Mouse (Mus musculus): Measurements from ENCODE around the gene Kcnj14. TPM values are rescaled to one million over a fixed set of nuclear protein-coding genes. Genes with fewer than 3 reads are reported as not detected.

The Kcnj14 gene
- polyA plus RNA-seq, 1 experiment from 2014 or later = 0.14 TPM

- Histone ChIP-seq H3K4me1 (ENCODE audit: control insufficient read depth, low read depth, low read length) (peaks cover 3% of the 10 kb centered on the region), H3K4me2 (ENCODE audit: low read depth, low read length) (peak within 1 kb of the TSS; percentile 68), H3K9ac (ENCODE audit: low read depth, low read length) (peak within 1 kb of the TSS; percentile 39), H3K27me3 (ENCODE audit: control insufficient read depth, insufficient read depth, low read depth, low read length) (peaks cover 55% of the 10 kb centered on the region), H3K9me3 (replicated peaks; ENCODE audit: control insufficient read depth, low read length) (no peaks in the 10 kb centered on the region), H3K4me3 (ENCODE audit: low read depth, low read length) (peak within 1 kb of the TSS; percentile 60), H3K27ac (ENCODE audit: low read length) (no peak within 1 kb of the TSS), H3K36me3 (ENCODE audit: control insufficient read depth, insufficient read depth) (no peaks in the 10 kb centered on the region)
- no peak for ATAC-seq (ENCODE audit: low read depth)
- WGBS (ENCODE audit: insufficient replicate concordance) = 22% methylated on average over 19 of the region's 20 CpGs
Observed at GRCm38 (mm10) chr7:45784524-45785372, 39.8 kb downstream of the Kcnj14 start, which contains the start of gene Sult2b1. TSS of gene Sult2b1 (minus strand) at chr7:45784669.

- H3K9me3 ChIP-seq (replicated peaks; ENCODE audit: control insufficient read depth, low read length) = no peaks in the 10 kb centered on the region
- no peak within 1 kb of the TSS for H3K27ac ChIP-seq (ENCODE audit: low read length)
- peaks cover 3% of the 10 kb centered on the region for H3K4me1 ChIP-seq (ENCODE audit: control insufficient read depth, low read depth, low read length)
- 1% methylated on average over 38 of the region's 38 CpGs for WGBS (ENCODE audit: insufficient replicate concordance)
- peaks cover 55% of the 10 kb centered on the region for H3K27me3 ChIP-seq (ENCODE audit: control insufficient read depth, insufficient read depth, low read depth, low read length)
- H3K4me3 ChIP-seq (ENCODE audit: low read depth, low read length) = peak within 1 kb of the TSS; percentile 60
- H3K4me2 ChIP-seq (ENCODE audit: low read depth, low read length) = peak within 1 kb of the TSS; percentile 68
- ATAC-seq (ENCODE audit: low read depth) = peak; percentile 63
- no peaks in the 10 kb centered on the region for H3K36me3 ChIP-seq (ENCODE audit: control insufficient read depth, insufficient read depth)
- peak within 1 kb of the TSS; percentile 39 for H3K9ac ChIP-seq (ENCODE audit: low read depth, low read length)
Observed at GRCm38 (mm10) chr7:45783511-45784091, 41.0 kb downstream of the Kcnj14 start, which contains the start of gene Lmtk3. TSS of gene Lmtk3 (plus strand) at chr7:45783738.

- Histone ChIP-seq H3K4me3 (ENCODE audit: low read depth, low read length) (no peak overlapping the region), H3K36me3 (ENCODE audit: control insufficient read depth, insufficient read depth) (no peaks in the 10 kb centered on the region), H3K9ac (ENCODE audit: low read depth, low read length) (no peak overlapping the region), H3K27ac (ENCODE audit: low read length) (no peak overlapping the region), H3K27me3 (ENCODE audit: control insufficient read depth, insufficient read depth, low read depth, low read length) (peaks cover 47% of the 10 kb centered on the region), H3K9me3 (replicated peaks; ENCODE audit: control insufficient read depth, low read length) (no peaks in the 10 kb centered on the region), H3K4me1 (ENCODE audit: control insufficient read depth, low read depth, low read length) (peaks cover 3% of the 10 kb centered on the region), H3K4me2 (ENCODE audit: low read depth, low read length) (no peak overlapping the region)
- 42% methylated on average over 4 of the region's 4 CpGs for WGBS (ENCODE audit: insufficient replicate concordance)
- ATAC-seq (ENCODE audit: low read depth) = no peak
Observed at GRCm38 (mm10) chr7:45782271-45782670, 42.3 kb downstream of the Kcnj14 start.

DNA sequence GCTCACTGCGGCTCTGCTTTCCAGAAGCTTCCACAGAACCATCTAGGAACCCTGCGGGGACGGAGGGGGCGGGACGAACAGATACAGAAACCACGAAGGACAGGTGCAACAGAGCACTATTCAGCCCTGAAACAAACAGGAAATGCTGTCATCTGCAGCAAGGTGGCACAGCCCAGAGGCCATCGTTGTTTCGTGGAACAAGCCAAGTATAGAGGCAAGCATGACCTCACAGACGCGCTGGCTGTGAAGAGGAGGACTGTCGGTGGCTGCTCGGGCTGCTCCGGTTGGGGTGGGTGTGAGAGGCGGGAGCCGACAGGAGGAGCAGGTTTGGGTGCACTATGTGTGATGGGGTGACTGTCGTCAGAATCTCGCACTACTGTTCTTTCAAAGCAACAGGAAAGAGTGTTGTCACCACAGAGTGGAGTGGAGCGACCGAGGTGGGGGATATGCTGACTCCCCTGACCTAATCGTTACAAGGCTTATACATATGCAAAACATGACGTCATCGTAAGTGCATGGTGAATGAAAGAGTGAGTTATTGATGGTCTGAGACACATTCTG is 45.4 kb downstream of the Kcnj14 start:
- Histone ChIP-seq H3K9me3 (replicated peaks; ENCODE audit: control insufficient read depth, low read length) (no peaks in the 10 kb centered on the region), H3K27ac (ENCODE audit: low read length) (no peak overlapping the region), H3K9ac (ENCODE audit: low read depth, low read length) (no peak overlapping the region), H3K4me2 (ENCODE audit: low read depth, low read length) (peak overlapping the region; percentile 4; the same call in 1 of the 2 replicates), H3K36me3 (ENCODE audit: control insufficient read depth, insufficient read depth) (no peaks in the 10 kb centered on the region), H3K27me3 (ENCODE audit: control insufficient read depth, insufficient read depth, low read depth, low read length) (peaks cover 16% of the 10 kb centered on the region), H3K4me3 (ENCODE audit: low read depth, low read length) (no peak overlapping the region), H3K4me1 (ENCODE audit: control insufficient read depth, low read depth, low read length) (peaks cover 3% of the 10 kb centered on the region)
- no peak for ATAC-seq (ENCODE audit: low read depth)
- 14% methylated on average over 22 of the region's 22 CpGs for WGBS (ENCODE audit: insufficient replicate concordance)

DNA sequence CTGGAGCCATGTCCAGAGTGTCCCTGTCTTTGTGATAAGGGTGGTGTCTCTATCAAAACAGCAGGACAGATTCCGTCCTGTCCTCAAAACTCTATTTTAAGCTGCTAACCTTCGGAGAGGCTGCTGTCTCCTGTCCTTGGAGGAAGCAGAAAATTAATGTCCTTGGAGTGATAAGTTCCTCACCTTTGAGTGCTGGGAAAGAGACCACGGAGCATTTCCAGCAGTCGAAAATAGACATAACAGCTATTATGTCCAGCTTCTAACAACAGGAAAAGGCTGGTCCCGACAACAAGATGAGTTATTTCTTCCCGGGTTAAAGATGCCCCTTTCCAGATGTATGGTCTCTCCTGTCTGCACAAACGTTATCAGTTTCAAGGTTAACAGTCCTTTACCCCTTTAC is 49.3 kb downstream of the Kcnj14 start:
- Histone ChIP-seq H3K27me3 (ENCODE audit: control insufficient read depth, insufficient read depth, low read depth, low read length) (no peaks in the 10 kb centered on the region; the same call in none of the 2 replicates), H3K9ac (ENCODE audit: low read depth, low read length) (no peak overlapping the region), H3K4me1 (ENCODE audit: control insufficient read depth, low read depth, low read length) (no peaks in the 10 kb centered on the region; the same call in none of the 2 replicates), H3K36me3 (ENCODE audit: control insufficient read depth, insufficient read depth) (no peaks in the 10 kb centered on the region), H3K27ac (ENCODE audit: low read length) (no peak overlapping the region), H3K9me3 (replicated peaks; ENCODE audit: control insufficient read depth, low read length) (no peaks in the 10 kb centered on the region), H3K4me2 (ENCODE audit: low read depth, low read length) (no peak overlapping the region), H3K4me3 (ENCODE audit: low read depth, low read length) (no peak overlapping the region)
- 51% methylated on average over 7 of the region's 7 CpGs for WGBS (ENCODE audit: insufficient replicate concordance)
- ATAC-seq (ENCODE audit: low read depth) = no peak

GRCm38 (mm10) chr7:45771101-45771500 is 53.5 kb downstream of the Kcnj14 start:
- no peak for ATAC-seq (ENCODE audit: low read depth)
- Histone ChIP-seq H3K27me3 (ENCODE audit: control insufficient read depth, insufficient read depth, low read depth, low read length) (no peaks in the 10 kb centered on the region; the same call in none of the 2 replicates), H3K36me3 (ENCODE audit: control insufficient read depth, insufficient read depth) (no peaks in the 10 kb centered on the region), H3K4me1 (ENCODE audit: control insufficient read depth, low read depth, low read length) (no peaks in the 10 kb centered on the region; the same call in 1 of the 2 replicates), H3K9me3 (replicated peaks; ENCODE audit: control insufficient read depth, low read length) (no peaks in the 10 kb centered on the region), H3K4me3 (ENCODE audit: low read depth, low read length) (no peak overlapping the region), H3K4me2 (ENCODE audit: low read depth, low read length) (no peak overlapping the region), H3K9ac (ENCODE audit: low read depth, low read length) (no peak overlapping the region), H3K27ac (ENCODE audit: low read length) (no peak overlapping the region)
- WGBS (ENCODE audit: insufficient replicate concordance) = 54% methylated on average over 4 of the region's 4 CpGs

DNA sequence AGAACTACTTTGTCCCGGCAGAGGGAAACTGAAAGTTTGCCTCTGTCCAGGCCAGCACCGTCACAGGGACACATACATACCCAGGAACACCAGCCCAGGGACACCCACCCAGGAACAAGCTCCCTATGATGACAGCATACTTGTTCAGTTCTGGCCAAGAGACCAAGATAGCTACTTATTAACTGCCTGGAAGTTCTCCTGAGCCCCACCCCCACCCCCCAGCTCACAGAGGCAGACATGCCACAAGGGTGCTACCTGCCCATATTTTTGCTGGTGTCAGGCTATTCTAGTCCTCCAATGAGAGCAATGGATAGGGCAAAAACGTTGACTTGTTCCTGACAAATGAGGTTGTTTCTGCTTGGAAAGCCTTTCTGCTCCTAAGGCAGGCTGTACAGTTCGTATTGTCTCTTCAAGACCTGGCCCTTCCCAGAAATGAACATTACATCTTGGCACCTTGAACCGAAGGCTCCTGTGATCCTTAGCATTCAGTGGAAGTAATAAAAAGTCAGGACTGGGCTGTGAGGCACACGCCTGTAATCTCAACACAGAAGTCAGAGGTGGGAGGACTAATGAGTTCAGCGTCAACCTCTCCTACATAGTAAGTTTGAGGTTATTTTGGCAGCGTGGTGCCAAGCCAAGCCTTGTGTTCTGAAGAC is 54.0 kb downstream of the Kcnj14 start:
- no peak overlapping the region for H3K9ac ChIP-seq (ENCODE audit: low read depth, low read length)
- no peaks in the 10 kb centered on the region for H3K9me3 ChIP-seq (replicated peaks; ENCODE audit: control insufficient read depth, low read length)
- H3K4me2 ChIP-seq (ENCODE audit: low read depth, low read length) = no peak overlapping the region; the same call in 1 of the 2 replicates
- no peaks in the 10 kb centered on the region; the same call in 1 of the 2 replicates for H3K4me1 ChIP-seq (ENCODE audit: control insufficient read depth, low read depth, low read length)
- no peaks in the 10 kb centered on the region; the same call in none of the 2 replicates for H3K27me3 ChIP-seq (ENCODE audit: control insufficient read depth, insufficient read depth, low read depth, low read length)
- H3K4me3 ChIP-seq (ENCODE audit: low read depth, low read length) = no peak overlapping the region
- ATAC-seq (ENCODE audit: low read depth) = peak; percentile 64
- no peaks in the 10 kb centered on the region for H3K36me3 ChIP-seq (ENCODE audit: control insufficient read depth, insufficient read depth)
- WGBS (ENCODE audit: insufficient replicate concordance) = 47% methylated on average over 8 of the region's 8 CpGs
- no peak overlapping the region for H3K27ac ChIP-seq (ENCODE audit: low read length)

DNA sequence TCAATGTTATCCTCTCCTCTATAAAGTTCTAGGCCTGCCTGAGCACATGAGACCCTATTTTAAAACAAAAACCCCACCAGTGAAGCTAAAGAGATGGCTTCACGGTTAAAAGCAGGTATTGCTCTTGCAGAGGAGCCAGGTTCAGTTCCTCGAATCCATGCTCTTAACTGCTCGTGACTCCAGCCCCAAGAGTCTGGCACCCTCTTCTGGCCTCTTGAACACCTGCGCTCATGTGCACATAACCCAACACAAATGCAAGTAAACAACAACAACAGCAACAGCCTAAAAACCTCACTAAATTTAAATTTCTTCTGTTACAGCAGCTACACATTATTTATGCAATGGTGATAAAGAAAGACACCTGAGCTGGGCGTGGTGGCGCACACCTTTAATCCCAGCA is 57.1 kb downstream of the Kcnj14 start:
- H3K36me3 ChIP-seq (ENCODE audit: control insufficient read depth, insufficient read depth) = no peaks in the 10 kb centered on the region
- no peak overlapping the region for H3K9ac ChIP-seq (ENCODE audit: low read depth, low read length)
- no peaks in the 10 kb centered on the region; the same call in 1 of the 2 replicates for H3K4me1 ChIP-seq (ENCODE audit: control insufficient read depth, low read depth, low read length)
- no peak overlapping the region for H3K4me3 ChIP-seq (ENCODE audit: low read depth, low read length)
- no peaks in the 10 kb centered on the region for H3K9me3 ChIP-seq (replicated peaks; ENCODE audit: control insufficient read depth, low read length)
- H3K4me2 ChIP-seq (ENCODE audit: low read depth, low read length) = no peak overlapping the region
- H3K27ac ChIP-seq (ENCODE audit: low read length) = no peak overlapping the region
- 76% methylated on average over 6 of the region's 6 CpGs for WGBS (ENCODE audit: insufficient replicate concordance)
- ATAC-seq (ENCODE audit: low read depth) = no peak
- H3K27me3 ChIP-seq (ENCODE audit: control insufficient read depth, insufficient read depth, low read depth, low read length) = no peaks in the 10 kb centered on the region

Data from liver, embryonic 16.5 days (tissue).